Mouse (Mus musculus) cerebellum, postnatal 10 days (tissue): ENCODE measurements around the gene Ubr2.

Source experiments
- DNase-seq, 2 experiments: peaks; one replicate each; pipeline ENCODE4 v3.0.0; 2021; ENCODE audit warnings: mixed read lengths in 2 of 2

The Ubr2 gene

DNA sequence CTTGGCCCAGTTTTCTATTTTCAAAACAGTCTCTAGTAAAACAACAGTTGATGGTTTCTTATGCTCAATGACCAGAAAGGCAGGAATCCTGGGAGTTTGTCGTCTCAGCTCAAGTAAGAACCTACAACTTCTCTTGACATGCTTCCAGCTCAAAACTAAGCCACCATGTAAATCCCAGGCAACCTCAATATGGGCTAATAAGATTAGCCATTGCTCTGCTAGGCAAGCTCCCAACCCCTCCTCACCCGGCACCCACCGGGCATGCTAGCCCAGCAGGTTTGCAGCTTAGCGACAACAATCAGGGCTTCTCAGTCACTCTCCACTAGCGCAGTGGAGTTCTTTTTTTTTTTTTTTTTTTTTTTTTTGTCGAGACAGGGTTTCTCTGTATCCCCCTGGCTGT, 84.2 kb downstream of the Ubr2 start:
- DNase-seq = no peak

DNA sequence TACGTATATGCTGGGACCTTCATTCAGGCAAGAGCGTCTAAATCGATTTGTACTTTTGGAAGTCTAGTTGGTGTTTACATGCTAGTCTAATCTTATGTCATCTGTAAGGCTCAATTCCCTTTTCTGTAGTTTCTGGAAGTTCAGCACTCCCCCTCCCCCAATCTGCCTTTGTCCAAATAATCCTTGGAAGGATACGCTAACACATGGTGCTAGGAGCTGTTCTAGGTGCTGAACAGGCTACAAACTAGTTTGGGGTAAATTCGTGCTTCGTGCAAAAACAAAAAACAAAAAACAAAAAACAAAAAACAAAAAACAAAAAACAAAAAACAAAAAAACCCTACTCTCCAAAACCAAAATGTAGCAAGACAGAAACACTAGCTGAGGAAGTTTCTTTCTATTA, 89.5 kb downstream of the Ubr2 start:
- no peak for DNase-seq

DNA sequence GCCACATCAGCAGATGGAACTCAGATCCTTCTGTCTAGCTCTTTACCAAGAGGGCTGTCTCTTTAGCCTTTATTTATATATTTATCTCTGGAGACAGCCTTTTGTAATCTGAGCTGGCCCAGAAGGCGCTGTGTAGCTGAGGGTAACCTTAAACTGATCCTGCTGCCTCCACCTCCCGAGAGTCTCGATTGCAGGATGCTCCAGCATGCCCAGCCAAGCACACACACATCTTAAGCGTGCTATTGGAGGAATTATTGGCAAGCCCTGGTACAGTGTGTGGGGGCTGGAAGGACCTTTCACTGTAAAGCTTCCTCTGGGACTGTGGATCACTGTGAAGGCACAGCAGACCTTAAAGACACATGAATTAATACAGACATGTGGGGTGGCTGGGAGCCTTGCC, 91.4 kb downstream of the Ubr2 start:
- no peak for DNase-seq

DNA sequence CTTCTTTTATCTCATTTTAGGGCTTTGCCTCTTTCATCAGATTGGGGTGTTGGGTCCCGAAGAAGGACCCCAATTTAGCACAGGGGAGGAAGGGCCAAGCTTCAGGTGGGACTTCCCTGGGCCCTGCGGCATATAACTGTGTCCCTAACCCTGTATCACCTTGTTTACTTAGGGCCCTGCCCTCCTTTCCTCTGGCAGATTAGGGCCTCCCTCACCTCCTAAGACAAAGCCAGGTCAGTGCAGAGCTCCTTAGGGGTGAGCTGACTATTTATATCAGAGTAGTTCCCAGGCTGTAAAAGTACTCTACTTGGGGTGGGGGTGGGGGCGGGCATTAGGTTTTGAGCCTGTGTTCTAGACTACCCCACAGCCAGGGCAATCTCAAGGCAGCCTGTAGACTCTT, 95.2 kb downstream of the Ubr2 start:
- DNase-seq = no peak

DNA sequence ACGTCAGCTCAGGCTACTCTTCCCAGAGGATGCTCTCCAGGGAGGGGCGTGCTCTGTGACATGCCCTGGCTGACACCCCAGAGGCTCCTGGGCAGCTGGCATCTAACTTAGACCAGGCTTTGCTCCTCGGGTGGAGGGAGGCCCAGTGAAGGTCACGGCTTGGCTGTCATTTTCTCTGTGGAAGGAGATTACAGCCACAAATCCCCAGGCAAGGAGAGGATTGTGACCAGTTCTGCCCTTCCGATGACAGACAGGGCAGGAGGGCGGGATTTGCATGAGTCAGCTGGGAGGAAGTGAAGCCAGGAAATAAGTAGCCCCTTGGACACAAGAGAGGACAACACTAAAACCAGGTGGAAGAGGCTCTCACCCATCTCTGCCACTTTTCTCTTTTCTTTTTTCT, 98.0 kb downstream of the Ubr2 start:
- DNase-seq = peak; percentile 21 to 35

DNA sequence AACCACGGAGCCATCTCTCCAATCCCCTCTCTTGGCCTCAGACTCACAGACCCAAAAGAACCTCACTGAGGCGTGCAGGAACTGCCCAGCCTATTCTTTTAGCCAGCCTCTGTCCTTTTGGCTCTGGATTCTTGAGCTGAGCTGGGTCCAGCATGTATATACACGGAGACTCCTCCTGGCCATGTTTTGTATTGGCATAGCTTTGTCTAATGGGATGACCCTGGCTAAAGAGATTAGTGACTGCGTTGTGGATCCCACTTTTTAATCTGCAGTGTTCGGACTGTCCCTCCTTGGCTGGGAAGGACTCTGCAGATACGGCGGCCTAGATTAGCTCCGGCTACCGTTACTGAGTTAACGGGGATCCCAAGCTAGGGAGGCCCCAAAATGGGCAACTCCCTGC, 100.2 kb downstream of the Ubr2 start, which contains the start of gene Prph2:
Gene Prph2 (plus strand): TSS at position 274 of the 400 bp plus-strand sequence.
- no peak for DNase-seq

DNA sequence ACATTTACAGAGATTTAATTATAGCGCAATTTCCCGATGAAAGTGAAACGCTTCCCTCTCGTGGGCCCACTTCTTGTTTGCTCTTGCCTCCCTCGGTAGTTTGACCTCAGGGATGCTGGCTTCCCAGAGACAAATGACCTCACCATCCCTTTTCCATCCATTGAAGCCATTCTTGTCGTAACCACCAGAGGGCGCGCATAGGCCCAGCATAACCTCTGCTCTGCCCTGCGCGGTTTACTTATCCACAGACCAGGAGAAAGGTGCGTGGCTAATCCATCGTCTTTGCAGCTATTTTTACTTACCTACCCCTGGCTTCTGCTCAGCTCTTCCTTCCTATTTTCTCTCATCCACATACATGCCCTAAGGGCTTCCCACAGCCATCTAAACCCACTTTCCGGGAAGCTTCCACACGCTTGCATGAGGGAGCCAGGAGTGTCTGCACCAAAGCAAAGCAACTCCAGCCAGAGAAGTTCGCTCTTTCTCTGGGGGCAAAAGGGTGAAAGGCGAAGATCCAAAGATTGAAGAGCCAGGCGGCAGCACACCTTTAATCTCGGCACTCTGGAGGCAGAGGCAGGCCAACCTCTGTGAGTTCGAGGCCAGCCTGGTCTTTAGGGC, 106.4 kb downstream of the Ubr2 start:
- peak; percentile 89 to 90 for DNase-seq

DNA sequence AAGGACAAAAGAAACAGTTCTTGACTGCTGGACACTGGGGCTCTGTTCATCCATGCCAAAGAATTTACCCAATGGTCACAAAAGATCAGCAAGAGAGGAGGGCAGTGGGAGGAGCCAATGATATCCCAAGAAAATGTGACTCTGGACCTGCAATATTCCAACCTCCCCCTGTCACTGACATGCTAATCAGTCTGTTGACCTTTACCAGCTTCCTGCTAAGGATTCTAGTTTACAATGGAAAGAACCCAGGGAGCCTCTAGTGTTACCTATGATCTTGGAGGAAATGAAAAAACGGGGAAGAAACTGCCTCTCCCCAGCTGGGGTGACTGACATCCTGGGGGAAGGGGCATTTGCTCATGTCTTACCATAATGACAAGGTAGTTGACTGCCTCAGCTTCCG, 109.4 kb downstream of the Ubr2 start:
- DNase-seq = no peak

DNA sequence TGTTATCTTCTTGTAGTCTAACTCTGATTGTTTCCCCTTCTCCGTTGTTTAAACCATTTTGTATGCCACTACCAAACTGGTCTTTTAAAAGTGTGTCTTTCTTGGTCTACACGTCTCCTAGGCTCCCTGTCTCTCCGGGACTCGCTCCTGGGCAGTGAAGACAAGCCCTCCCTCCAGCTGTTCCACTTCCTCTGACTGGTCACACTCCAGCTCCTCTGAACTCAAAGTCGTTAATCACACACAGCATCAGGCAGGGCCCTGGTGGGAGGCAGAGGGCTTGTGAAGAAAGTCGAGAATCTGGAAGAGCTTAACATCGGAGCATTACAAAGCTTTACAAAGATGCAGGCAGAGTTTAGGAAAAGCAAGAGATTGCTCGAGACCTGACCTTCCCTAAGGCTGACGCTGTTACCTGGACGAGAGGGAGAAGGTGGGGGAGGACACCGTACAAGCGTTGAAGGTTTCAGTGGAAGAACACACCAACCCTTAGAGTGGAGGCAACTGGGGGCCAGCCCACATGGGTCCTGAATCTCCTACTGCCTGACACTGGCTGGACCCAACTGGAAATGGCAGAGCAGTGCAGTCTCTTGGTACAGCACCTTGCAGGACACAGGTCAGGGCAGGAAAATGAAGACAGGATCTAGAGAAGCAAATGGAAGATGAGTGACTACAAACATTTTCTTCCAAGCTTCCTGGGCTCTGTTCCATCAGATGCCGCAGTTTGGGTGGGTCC, 113.0 kb downstream of the Ubr2 start:
- no peak for DNase-seq

DNA sequence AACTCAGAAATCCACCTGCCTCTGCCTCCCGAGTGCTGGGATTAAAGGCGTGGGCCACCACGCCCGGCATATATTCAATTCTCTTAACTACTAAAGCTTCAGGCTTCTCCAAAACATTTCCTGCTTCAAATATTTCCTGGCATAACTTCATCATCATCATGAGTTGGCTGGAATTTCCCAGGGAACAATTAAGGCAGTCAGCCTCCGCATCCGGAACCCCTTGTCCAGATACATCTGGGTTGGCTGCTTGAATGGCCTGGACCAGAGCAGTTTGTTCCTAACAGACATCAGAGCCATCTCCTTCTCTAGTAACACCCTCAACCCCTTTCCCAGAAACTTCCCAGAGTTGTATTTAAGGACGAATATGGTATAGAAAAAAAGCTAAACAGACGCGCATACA, 114.9 kb downstream of the Ubr2 start:
- DNase-seq = no peak

DNA sequence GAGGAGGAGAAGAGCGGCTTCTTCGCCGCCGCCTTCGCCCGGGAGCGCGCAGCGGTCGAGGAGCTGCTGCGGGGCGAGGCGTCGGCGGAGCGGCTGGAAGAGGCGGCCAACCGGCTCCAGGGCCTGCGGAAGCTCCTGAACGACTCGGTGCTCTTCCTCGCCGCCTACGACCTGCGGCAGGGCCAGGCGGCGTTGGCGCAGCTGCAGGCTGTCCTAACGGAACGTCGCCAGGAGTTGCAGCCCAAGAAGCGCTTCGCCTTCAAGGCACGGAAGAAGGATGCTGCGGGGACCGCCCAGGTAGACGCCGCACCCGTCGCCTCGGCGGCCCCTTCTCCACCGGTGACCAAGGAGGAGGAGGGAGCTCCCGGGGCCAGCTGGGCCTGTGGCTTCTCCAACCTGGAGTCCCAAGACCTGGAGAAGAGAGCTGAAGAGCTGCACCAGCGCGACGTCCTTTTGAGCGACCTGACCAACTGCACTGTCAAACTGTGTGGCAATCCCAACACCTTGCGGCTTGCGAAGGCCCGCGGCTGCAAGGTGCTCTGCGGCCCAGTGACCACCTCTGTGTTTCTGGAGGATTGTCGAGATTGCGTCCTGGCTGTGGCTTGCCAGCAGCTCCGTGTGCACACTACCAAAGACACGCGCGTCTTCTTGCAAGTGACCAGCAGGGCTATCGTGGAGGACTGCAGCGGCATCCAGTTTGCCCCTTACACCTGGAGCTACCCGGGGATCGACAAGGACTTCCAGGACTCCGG, 119.3 kb downstream of the Ubr2 start:
- peak; percentile 66 to 72 for DNase-seq

DNA sequence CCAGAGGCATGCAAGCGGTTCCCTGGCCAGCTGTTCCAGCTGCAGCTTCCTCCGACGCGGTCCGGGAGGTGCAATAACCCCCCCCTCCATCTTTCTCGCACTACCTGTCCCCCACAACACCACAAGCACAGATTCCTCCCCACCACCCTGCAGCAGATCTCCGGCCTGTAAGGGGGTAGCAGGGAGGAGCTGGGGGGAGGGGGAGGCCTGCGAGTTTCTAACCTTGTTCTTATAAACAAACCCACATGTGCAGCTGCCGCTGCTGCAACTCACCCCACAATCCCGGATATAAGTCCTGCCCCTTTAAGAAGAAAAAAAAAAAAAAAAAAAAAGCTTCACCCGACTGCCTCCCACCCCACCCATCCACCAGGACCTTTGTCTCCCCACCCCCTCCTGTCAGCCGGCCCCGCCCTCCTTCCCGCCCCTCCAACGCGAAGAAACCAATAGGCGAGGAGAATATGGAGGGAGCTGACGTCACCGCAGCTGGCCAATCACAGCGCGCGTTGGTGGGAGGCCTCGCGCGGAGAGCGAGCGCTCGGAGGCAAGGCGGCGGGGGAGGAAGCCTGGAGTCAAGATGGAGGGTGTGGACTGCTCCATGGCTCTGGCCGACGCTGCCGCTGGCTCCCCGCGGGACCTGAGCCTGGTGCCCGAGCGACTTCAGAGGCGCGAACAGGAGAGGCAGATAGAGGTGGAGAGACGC, 120.1 kb downstream of the Ubr2 start, which contains the start of gene Tbcc:
Gene Tbcc (plus strand): TSS at position 569 of the 700 bp plus-strand sequence.
- DNase-seq = peak; percentile 99

DNA sequence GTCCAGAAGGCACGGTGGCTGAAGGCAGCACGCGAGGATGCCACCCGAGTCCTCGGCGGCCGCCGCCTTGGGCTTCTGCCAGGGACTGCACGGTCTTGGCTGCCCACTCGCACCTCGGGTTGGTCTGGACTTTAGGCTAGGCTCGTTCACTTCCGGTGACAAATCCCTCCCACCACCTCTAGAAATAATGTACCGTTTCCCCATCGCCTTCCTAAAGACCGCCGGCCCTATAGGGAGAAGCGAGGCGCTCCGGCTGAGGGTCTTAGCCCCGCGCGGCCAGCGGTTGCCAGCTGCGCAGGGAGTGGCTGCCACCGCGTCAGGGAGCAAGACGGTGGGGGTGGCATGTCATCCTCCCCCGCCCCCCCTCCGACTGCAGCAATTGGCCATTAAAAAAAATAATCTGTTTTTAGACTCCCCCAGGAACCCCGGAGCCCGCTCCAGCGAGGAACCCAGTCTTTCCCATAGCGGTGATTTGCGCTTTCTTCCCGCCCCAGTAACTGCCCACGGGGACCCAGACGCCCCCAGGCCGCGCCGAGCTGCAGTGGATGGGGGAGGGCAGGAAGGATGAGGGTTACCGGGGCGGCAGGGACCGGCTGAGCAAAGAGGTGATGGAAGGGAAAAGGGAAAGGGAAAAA, 120.8 kb downstream of the Ubr2 start:
- peak; percentile 97 for DNase-seq

DNA sequence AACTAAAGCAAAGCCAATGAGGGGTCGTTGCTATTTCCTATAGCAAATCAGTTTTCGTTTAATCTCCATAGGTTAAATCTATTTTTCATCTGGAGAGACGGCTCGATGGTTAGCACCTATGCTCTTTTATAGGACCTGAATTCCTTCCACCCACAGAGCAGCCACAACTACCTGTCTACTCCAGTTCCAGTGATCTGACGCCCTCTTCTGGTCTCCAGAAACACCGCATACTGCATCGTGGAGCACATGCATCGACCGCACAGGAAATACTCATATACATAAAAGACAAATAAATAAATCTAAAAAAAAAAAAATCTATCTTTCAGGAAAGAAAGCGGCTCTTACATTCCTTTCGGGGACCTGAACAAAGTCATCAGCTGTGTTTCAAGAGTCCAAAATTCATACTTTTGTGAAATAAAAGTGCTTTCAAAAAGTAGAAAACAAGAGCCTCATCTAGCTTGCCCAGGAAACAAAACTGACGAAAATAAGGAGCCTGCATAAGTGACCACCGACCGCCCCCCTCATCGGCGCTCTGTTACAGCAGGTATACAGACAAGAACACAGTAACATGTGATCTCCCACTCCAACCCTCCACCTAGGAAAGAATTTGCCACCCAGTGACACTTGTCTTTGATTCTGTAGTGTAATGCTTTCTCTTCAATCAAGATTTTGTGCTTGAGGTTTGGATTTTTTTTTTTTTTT, 121.7 kb downstream of the Ubr2 start:
- peak; percentile 72 to 81 for DNase-seq

DNA sequence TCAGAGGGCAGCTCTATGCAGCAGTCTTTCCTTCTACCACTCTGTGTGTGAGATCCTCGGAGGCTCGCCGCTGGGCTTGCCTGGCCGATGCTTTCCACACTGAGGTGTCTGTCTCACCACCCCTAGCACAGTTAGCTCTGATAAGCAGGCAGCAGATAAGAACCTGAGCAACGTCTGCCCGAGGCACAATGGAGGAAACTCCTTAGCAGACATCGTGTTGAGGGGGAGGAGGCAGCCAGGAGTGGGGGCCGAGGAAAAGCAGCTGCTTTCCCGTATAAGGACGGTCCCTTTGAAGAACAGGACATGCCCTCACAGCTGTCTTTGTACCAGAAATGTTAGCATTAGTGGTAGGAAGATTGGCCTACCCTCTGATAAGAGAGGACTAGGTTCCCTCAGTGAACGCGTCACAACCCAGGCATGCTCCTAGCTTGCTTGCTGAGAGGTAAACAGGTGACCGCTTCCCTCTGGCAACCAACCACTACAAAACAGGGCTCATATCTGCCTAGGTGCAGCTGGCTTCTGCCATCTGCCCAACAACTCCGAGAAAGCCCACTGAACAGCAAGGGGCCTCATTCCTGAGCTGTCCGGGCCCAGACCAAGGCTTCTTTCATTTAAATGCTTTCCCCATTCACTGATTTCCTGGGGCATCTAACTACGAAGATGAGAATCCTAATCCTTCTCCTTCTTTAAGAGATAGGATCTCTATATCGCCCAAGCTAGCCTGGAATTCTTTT, 124.3 kb downstream of the Ubr2 start:
- peak; percentile 29 to 36 for DNase-seq

DNA sequence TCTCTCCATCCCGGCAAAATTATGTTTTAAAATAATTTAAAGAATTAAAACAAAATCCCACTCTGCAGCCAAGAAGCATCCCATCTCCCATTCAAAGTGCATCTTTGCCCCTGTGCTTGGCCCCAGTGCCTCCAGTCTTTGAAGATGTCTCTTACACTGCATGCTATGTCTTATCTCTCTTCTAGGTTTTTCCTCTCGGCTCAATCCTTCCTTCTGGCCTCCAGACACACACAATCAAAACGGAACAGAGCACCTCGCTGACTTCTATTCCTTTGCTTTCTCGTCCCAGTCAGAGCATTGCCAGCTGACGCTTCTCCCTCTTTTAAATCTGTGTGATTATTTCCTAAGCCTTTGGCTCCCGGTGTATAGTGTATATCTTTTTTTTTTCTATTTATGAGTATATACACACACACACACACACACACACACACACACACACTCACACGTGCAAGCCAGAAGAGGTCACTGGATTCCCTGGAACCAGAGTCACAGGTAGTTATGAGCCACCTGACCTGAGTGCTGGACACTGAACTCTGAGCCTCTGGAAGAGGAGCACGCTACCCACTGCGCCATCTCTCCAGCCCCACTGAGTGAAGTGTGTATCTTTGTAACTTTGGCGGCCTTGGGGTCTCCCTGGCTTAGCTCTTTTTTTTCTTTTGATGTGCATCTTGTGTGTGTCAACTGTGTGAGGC, 125.0 kb downstream of the Ubr2 start:
- DNase-seq = no peak

DNA sequence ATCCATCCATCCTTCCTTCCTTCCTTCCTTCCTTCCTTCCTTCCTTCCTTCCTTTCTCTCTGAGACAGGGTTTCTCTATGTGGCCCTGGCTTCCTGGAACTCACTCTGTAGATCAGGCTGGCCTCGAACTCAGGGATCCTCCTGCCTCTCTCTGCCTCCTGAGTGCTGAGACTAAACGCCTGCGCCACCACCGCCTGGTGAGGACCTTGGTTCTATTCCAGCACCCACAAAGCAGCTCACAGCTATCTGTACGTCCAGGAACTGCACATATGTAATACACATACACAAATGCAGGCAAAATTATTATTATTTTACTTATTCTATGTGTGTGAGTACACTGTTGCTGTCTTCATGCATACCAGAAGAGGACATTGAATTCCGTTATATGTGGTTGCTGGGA, 125.6 kb downstream of the Ubr2 start:
- DNase-seq = no peak

DNA sequence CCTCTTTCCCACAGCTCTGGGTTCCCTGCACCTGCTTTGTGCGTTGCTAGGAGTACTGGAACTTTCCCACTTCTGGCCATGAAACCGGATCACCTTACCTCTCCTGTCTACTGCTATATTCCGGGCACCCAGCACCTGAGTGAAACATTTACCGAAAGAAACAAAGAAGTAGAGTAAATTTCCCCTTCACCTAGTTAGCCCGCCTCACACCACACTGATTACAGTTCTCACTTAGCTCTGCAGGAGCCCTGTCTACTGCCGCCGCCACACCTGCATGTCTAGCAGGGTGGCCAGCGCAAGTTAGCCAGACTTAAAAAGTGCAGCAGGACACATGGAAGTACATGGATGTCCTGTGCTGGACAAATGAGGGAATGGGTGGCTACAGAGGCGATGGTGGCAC, 127.2 kb downstream of the Ubr2 start:
- DNase-seq = no peak

DNA sequence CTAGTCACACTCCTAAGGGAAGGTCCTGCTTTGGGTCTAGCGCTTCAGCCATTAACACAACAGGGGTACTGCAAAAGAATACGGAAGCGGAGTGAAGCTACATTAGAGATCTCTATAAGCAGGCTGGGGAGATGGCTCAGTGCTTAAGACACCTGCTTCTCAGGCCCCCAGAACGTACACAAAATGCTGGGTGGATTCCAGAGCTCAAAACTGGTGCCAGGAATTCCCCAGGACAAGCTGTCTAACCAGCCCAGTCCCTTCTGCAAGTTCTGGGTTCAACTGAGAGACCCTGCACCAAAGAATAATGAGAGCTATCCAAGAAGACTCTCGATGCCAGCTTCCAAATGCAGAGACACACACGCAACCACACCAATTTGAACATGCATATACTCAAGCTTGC, 128.6 kb downstream of the Ubr2 start:
- peak in 1 of 2 experiments; percentile 57 for DNase-seq

DNA sequence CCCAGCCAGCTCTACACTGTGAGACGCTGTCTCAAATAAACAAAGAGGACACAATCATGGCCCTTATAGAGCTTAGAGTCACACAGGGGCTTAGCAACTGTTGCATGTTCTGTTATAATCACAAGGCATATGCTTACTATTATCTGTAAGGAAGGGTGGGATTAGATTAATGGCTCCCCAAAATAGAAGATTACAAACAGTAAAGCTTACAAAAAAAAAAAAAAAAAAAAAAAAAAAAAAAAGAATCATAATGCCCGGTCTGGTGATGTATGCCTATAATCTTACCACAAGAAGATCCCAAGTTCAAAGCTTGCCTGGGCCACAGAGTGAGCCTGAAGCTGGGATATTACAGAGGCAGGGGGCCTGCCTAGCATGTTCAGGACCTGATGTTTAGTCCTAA, 130.0 kb downstream of the Ubr2 start:
- DNase-seq = no peak

DNA sequence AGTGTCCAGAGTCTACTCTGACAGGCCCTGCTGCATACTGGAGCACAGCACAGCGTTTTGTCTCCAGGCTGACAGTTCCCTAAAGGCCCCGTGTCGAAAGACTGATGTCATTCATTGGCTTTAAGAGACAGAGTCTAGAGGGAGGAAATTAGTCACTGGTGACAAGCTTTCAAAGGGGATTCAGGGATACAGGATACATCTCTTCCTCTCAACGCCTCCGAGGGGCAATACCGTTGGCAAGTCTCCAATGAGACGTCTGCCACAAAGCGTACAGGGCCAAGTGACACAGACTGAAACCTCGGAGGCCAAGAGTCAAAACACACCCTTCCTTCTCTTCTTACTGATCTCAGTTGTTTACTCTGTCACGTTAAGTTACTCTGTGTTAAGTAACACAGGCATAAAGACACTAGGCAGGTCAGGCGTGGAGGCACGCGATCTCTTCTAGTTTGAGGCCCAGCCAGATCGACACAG, 130.5 kb downstream of the Ubr2 start:
- peak; percentile 55 to 59 for DNase-seq
